Mouse (Mus musculus) liver, embryonic 16.5 days (tissue): ENCODE measurements around the gene Tspear. TPM values are rescaled to one million over a fixed set of nuclear protein-coding genes. Genes with fewer than 3 reads are reported as not detected.

ENCODE experiments used
- ATAC-seq: fragments of 200-750 bp; cut with Nextera tagmentation; 2 replicates; pipeline ENCODE4 v1.8.0; 2017; ENCODE audit warnings: low read depth, mild to moderate bottlenecking, moderate number of reproducible peaks, moderate library complexity
- H3K27ac ChIP-seq: fragments of 300-500 bp; sonication (generic); 2 replicates; pipeline ENCODE4 v1.5.1; 2014; ENCODE audit warnings: mild to moderate bottlenecking, low read length
- H3K27me3 ChIP-seq: fragments of 300-500 bp; sonication (generic); 2 replicates; pipeline ENCODE4 v1.6.1; 2014; ENCODE audit warnings: low read depth, low read length, mixed read lengths; ENCODE audit not compliant: control insufficient read depth, insufficient read depth
- H3K36me3 ChIP-seq: fragments of 300-500 bp; sonication (generic); 2 replicates; pipeline ENCODE4 v1.6.1; 2014; ENCODE audit warnings: mild to moderate bottlenecking; ENCODE audit not compliant: control insufficient read depth, insufficient read depth
- H3K4me1 ChIP-seq: fragments of 300-500 bp; sonication (generic); 2 replicates; pipeline ENCODE4 v1.6.1; 2014; ENCODE audit warnings: low read depth, low read length, mixed read lengths; ENCODE audit not compliant: control insufficient read depth
- H3K4me2 ChIP-seq: fragments of 300-500 bp; sonication (generic); 2 replicates; pipeline ENCODE4 v1.6.1; 2014; ENCODE audit warnings: low read depth, low read length, mixed read lengths
- H3K4me3 ChIP-seq: fragments of 300-500 bp; sonication (generic); 2 replicates; pipeline ENCODE4 v1.5.1; 2014; ENCODE audit warnings: low read depth, mild to moderate bottlenecking, low read length
- H3K9ac ChIP-seq: fragments of 300-500 bp; sonication (generic); 2 replicates; pipeline ENCODE4 v1.6.1; 2014; ENCODE audit warnings: low read depth, low read length
- H3K9me3 ChIP-seq: fragments of 300-500 bp; sonication (generic); replicated peaks from 2 replicates; pipeline ENCODE4 v1.6.1; 2016; ENCODE audit warnings: low read length; ENCODE audit not compliant: control insufficient read depth
- WGBS: fragments of 180-500 bp; shearing (Covaris S2); extraction: QIAGEN DNeasy Blood & Tissue Kit; methylation state at CpG from one replicate; pipeline ENCODE4 v1.1.7; 2014; ENCODE audit not compliant: insufficient replicate concordance; 5-methylcytosine and 5-hydroxymethylcytosine counted together
- polyA plus RNA-seq: library from polyadenylated mRNA; unstranded; fragments of >200 nt; fragmentation: Nextera tagmentation; extraction: Ambion mirVana; gene quantifications from 2 replicates; pipeline ENCODE4 v1.2.1, GENCODE M21; 2015

Tspear gene
- polyA plus RNA-seq, 1 experiment from 2014 or later = not detected

DNA sequence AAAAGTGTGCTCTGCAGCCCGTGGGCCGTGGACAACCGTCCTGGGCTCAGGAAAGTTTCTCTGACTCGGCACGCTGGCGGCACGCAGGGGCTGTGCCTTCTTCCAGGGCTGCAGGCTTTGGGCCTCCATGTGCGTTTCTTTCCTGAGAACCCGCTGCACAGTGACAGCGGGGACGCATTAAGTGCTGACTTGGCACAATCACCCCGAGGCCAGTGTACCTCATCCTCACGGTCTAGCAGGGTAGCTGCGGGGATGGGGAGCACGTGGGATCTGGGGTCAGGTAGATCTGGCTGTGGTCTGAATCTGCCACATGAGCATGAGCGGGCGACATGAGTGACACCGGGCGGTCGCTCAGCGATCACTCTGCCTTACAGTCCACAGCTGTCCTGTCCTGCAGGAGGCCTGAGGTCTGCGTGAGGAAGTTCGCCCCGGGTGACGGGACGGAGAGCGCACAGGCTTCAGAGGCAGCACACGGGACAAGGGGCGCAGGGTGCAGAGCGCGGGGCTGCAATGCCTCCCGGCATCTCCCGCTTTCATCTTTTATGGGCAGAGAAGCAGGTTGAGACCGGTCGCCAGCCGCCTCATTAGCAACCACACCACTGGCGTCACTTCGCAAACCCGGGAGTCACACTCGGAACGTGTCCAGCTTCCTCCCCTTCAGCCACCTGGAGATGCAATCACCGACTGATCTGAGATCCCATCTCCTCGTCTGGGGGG lies 22.3 kb upstream of the Tspear start:
- Histone ChIP-seq H3K4me2 (no peak overlapping the region), H3K27me3 (no peaks in the 10 kb centered on the region), H3K36me3 (no peaks in the 10 kb centered on the region), H3K27ac (no peak overlapping the region), H3K4me3 (no peak overlapping the region), H3K9ac (no peak overlapping the region), H3K9me3 (no peaks in the 10 kb centered on the region), H3K4me1 (no peaks in the 10 kb centered on the region)
- ATAC-seq = no peak
- WGBS = 39% methylated on average over 43 of the region's 43 CpGs

DNA sequence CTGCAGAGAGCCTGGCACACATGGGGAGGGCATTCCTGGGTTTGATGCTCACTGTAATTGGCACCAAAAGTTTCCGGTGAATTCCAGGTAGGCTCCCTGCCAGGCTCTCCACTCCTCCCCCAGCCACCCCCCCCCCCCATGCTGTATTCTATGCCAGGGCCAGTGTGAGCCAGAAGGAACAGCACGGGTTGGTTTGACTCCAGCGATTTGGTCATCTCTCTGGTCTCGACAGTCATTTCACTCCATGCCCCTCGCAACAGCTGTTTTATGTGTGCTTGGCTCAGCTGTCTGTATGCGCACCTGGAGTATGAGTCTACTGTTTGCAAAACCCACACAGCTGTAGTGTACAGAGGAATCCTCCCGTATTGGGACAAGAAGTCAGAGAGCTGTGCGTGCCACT lies 20.0 kb upstream of the Tspear start:
- no peaks in the 10 kb centered on the region for H3K36me3 ChIP-seq
- H3K27me3 ChIP-seq = no peaks in the 10 kb centered on the region
- WGBS = 64% methylated on average over 8 of the region's 8 CpGs
- H3K4me3 ChIP-seq = no peak overlapping the region
- peaks cover 3% of the 10 kb centered on the region; the same call in 1 of the 2 replicates for H3K4me1 ChIP-seq
- H3K9ac ChIP-seq = no peak overlapping the region
- H3K9me3 ChIP-seq = no peaks in the 10 kb centered on the region
- no peak overlapping the region for H3K4me2 ChIP-seq
- no peak overlapping the region for H3K27ac ChIP-seq
- ATAC-seq = no peak

DNA sequence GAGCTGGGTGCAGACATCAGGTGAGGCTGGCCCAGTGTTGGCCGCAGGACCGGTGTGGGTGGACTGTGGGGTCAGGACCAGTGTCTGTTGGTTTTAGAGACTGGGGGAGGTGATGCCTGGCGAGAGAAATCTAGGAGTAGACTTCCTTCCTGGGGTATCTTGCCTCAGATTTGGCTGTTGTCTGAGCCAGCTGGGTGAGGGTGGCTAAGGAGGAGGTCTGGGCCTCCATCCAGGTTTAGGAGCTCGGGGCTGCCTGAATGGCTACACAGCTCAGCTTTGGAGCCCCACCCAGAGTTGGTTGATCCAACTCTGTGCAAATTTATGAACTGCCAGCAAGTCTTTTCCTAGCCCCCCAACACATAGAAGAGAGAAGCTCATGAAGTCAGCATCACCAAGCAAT lies 19.0 kb upstream of the Tspear start:
- Histone ChIP-seq H3K4me3 (no peak overlapping the region), H3K9me3 (no peaks in the 10 kb centered on the region), H3K27me3 (no peaks in the 10 kb centered on the region), H3K4me1 (peaks cover 3% of the 10 kb centered on the region; the same call in 1 of the 2 replicates), H3K4me2 (no peak overlapping the region), H3K36me3 (no peaks in the 10 kb centered on the region), H3K27ac (no peak overlapping the region), H3K9ac (no peak overlapping the region)
- WGBS = 57% methylated on average over 4 of the region's 4 CpGs
- ATAC-seq = no peak

DNA sequence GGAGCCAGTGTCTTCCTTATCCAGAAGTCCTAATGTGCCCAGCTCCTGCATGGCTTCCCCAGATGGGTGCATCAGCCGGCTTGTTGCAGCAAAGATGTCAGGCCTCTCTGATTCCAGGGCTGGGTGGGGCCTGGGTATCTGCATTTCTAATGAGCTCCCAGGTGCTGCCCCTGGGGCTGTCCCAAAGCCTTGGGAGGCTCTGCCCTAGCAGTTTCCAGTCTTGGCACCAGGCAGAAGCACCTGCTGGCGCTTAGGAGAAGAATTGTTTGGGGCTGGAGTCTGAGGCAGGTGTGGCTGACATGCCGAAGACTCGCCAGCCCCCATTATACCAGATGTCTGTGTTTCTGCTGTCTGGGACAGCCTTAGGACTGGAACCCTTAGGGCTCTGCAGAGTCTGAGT lies 15.7 kb upstream of the Tspear start:
- no peak overlapping the region for H3K4me3 ChIP-seq
- peaks cover 3% of the 10 kb centered on the region; the same call in 1 of the 2 replicates for H3K4me1 ChIP-seq
- 72% methylated on average over 4 of the region's 4 CpGs for WGBS
- H3K9ac ChIP-seq = no peak overlapping the region
- no peak overlapping the region for H3K27ac ChIP-seq
- H3K36me3 ChIP-seq = no peaks in the 10 kb centered on the region
- no peak overlapping the region for H3K4me2 ChIP-seq
- H3K9me3 ChIP-seq = no peaks in the 10 kb centered on the region
- peaks cover 2% of the 10 kb centered on the region for H3K27me3 ChIP-seq
- no peak for ATAC-seq

DNA sequence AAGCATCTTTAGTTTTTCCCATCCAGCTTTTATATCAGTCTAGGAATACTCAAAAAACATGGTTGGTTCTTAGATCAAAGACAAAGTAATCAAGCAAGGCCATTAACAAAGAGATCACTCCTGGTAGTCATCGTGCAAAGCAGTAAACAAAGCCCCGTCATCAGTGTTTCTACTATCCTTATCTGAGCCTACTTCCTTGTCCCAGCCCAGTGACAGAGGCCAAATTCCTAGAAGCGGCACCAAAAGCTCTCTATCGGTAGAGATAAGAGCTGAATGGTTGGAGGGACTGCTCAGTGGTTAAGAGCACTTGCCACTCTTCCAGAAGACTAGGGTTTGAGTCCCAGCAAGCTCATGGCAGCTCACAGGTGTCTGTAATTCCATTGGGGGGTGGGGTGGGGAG lies 14.8 kb upstream of the Tspear start:
- peak; percentile 86 for ATAC-seq
- 6% methylated on average over 4 of the region's 4 CpGs for whole genome bisulfite sequencing
- H3K27ac ChIP-seq = no peak overlapping the region

GRCm38 (mm10) chr10:77673765-77674164 lies 12.6 kb upstream of the Tspear start:
- H3K36me3 ChIP-seq = no peaks in the 10 kb centered on the region
- peaks cover 3% of the 10 kb centered on the region; the same call in 1 of the 2 replicates for H3K4me1 ChIP-seq
- no peak overlapping the region for H3K4me3 ChIP-seq
- no peaks in the 10 kb centered on the region for H3K9me3 ChIP-seq
- no peak overlapping the region for H3K4me2 ChIP-seq
- peaks cover 31% of the 10 kb centered on the region for H3K27me3 ChIP-seq
- no peak overlapping the region for H3K9ac ChIP-seq
- ATAC-seq = no peak
- WGBS = 54% methylated on average over 13 of the region's 13 CpGs
- H3K27ac ChIP-seq = no peak overlapping the region

More for the DNA sequence above, 14.8 kb upstream of the Tspear start:
- H3K4me3 ChIP-seq = no peak overlapping the region
- no peak overlapping the region for H3K4me2 ChIP-seq
- peaks cover 9% of the 10 kb centered on the region for H3K27me3 ChIP-seq
- no peak overlapping the region for H3K9ac ChIP-seq
- H3K9me3 ChIP-seq = no peaks in the 10 kb centered on the region
- peaks cover 3% of the 10 kb centered on the region; the same call in 1 of the 2 replicates for H3K4me1 ChIP-seq
- H3K36me3 ChIP-seq = no peaks in the 10 kb centered on the region

- Histone ChIP-seq H3K4me1 (no peaks in the 10 kb centered on the region), H3K4me3 (no peak overlapping the region), H3K9me3 (no peaks in the 10 kb centered on the region), H3K9ac (no peak overlapping the region), H3K27ac (no peak overlapping the region), H3K27me3 (peaks cover 42% of the 10 kb centered on the region), H3K36me3 (no peaks in the 10 kb centered on the region), H3K4me2 (no peak overlapping the region)
- ATAC-seq = no peak
- WGBS = 2% methylated on average over 35 of the region's 35 CpGs
Observed at GRCm38 (mm10) chr10:77677562-77677961, 8.8 kb upstream of the Tspear start.

DNA sequence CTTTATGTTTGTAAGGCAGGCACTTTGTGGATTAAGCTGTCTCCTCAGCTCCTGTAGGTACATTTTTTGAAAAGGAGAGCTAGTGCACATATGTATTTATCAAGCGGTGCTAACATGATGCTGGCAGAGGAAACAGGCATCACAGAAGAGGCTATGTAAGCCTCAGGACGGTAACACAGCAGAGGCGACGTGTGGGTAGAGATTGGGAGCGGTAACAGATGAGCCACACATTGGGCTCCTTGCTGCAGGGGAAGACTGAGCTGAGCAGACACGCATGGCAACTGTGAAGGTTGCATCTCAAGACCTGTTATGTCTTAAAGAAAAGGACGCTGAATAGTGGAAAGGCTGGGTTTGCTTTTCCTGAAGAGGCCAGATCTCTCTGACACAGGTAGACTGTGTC lies 3.4 kb upstream of the Tspear start:
- Histone ChIP-seq H3K9ac (no peak overlapping the region), H3K9me3 (no peaks in the 10 kb centered on the region), H3K4me1 (no peaks in the 10 kb centered on the region), H3K4me2 (no peak overlapping the region), H3K4me3 (no peak overlapping the region), H3K36me3 (no peaks in the 10 kb centered on the region), H3K27me3 (peaks cover 53% of the 10 kb centered on the region), H3K27ac (no peak overlapping the region)
- 57% methylated on average over 7 of the region's 7 CpGs for WGBS
- ATAC-seq = no peak

DNA sequence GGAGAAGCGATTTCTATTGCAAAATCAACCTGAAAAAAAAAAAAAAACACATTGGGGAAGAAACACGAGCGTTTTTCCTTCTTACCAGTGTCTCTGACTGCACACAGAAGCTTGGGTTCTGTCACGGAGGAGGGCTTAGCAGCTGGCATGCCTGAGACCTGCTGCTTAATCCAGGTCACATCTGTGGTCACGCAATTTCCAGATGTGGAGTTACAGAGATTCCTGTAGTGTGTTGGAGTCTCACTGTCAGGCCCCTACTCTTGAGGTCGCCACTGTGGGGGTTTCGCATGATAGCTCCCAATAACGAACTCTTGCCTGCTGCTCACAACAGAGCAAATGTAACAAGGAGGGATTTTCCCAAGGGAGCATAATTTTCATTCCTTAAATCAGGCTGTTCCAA lies 2.2 kb upstream of the Tspear start:
- Histone ChIP-seq H3K9ac (no peak overlapping the region), H3K27me3 (peaks cover 48% of the 10 kb centered on the region), H3K4me3 (no peak overlapping the region), H3K36me3 (no peaks in the 10 kb centered on the region), H3K27ac (no peak overlapping the region), H3K4me2 (no peak overlapping the region), H3K9me3 (no peaks in the 10 kb centered on the region), H3K4me1 (no peaks in the 10 kb centered on the region)
- no peak for ATAC-seq
- WGBS = 31% methylated on average over 8 of the region's 8 CpGs
